Mouse (Mus musculus): ENCODE data around the gene Usp28.
"Not testable (repeated sequence)": the region's sequence is repeated elsewhere in the genome, so short reads cannot be mapped to it uniquely, and the experiment has no call there.

Usp28 gene

GRCm38 (mm10) chr9:48984845-48985707 is at the start of gene Usp28:
Gene Usp28, plus strand, starts transcription at chr9:48985375.
- DNase-seq: peak; percentile 99

GRCm38 (mm10) chr9:48942349-48942748 is 42.8 kb upstream of the Usp28 start:
- no peak for DNase-seq

- no peak for DNase-seq
Measured at GRCm38 (mm10) chr9:48947565-48947964, 37.6 kb upstream of the Usp28 start.

DNA sequence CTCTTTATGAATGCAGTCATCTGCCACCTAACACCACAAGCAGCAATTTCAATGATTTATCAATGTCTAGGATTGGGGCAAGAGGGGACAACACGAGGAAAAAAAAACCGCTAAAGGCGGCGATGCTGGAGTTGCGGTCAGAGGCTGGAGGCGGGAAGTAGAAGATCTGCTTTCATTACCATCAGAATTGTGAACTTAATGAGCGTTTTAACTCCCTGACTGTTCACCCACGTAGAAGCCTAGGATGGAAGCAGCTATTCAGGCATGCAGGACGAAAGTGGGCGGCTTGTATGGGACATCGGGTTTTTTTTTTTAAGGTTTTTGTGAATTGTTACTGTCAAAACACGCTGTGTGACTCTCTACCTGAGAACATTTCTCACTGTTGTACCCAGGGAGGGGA is 23.9 kb upstream of the Usp28 start:
- no peak for DNase-seq

GRCm38 (mm10) chr9:48962131-48962530 is 23.0 kb upstream of the Usp28 start:
- no peak for DNase-seq

DNA sequence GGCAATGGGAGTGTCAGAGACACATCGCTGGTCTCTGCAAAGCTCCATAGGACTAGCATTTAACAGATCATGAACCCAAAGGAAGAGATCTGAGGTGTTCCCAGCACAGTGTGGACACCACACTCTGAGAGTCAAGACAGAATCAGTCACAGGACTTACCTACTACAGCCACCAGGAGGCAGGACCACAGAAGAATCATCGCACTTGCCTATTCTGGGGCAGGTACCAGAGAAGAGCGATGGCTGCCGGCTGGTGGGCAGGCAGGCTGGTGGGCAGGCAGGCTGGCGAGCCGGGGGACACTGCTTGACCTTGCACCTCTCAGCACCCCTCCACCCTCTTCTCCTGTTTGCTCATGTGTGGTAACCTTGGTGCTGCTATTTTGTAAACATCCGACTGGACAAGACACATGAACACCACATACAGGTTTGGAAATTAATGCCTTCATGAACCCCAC is 20.6 kb upstream of the Usp28 start, which contains the start of gene Htr3b:
Htr3b (minus strand) TSS at position 404 of the 454 bp plus-strand sequence.
- DNase-seq: no peak

DNA sequence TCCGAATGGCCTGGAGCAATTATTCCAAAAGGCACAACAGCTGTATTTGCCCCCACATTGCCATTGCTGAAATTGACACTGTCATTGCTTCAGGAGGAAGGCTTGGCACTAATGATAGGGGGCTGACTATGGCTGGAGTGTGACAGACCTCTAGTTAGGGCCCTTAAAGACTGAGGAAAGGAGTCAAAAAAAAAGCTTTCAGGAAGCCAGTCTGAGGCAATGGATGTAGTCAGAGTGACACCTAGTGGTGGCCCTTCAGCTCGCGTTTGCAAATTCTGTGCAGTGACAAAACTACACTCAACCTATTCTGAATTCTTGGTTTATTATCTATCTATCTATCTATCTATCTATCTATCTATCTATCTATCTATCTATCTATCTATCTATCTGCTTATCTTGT is 12.7 kb upstream of the Usp28 start:
- DNase-seq: no peak

GRCm38 (mm10) chr9:48976661-48977355 is 8.4 kb upstream of the Usp28 start:
- no peak for DNase-seq

- no peak for DNase-seq
Measured at GRCm38 (mm10) chr9:48980371-48980770, 4.8 kb upstream of the Usp28 start.

GRCm38 (mm10) chr9:48980781-48981180 is 4.4 kb upstream of the Usp28 start:
- no peak for DNase-seq

DNA sequence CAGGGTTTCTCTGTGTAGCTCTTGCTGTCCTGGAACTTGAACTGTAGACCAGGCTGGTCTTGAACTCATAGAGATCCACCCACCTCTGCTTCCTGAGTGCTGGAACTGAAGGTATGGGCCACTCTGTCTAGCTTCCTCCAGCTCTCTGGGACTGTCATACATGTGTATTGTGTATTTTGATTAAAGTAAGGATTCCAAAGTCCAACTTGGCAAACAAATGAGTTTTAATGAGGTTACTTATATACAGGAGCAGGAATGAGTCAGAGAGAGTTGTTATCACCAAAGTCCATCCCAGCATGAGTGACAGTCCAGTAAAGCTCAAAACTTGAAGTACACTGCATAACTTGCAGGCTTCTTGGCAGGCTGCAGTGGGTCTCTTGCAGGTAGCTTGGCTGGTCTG is 3.3 kb upstream of the Usp28 start:
- no peak for DNase-seq

DNA sequence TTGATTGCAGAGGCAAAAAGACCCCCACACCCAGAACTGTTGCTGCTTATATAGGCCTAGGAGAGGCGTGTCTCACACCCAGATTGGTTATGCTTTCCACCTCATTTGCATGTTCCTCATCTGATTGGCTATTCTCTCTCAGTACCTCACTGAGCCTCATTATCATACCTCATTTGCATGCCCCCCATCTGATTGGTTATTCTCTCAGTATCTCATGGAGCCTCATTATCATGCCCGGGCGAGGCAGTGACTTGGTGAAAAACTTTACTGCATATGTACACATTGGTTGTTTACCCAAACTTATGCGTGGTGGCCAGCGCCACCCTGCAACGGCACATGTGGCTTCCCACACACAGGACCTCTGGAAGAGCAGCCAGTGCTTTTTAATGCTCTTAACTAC is 1.4 kb upstream of the Usp28 start:
- not testable (repeated sequence) for DNase-seq

DNA sequence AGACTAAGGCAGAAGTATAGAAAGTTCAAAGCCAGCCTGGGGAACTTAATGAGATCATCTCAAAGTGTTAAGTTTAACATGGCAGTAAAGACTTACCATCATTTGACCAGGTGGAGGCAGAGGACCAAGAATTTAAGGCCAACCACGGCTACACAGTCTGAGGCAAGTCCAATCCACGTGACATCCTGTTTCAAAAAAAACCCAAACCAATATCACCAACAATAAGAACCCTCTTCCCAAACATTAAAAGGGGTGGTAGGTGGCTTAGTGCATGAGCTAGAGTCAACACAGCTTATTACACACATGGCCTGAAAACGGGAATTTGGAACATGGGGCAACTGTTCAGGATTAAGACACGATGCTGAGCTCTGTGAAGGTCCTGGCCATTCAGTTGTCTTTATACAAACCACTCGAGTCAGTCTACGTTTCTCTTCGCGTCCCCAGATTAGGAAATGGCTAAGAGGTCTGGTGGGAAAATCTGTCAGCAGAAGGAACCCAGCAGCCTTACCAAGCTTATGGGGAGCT is 793 bp upstream of the Usp28 start:
- DNase-seq: no peak

GRCm38 (mm10) chr9:48985708-48986088 is 523 bp downstream of the Usp28 start:
- no peak for DNase-seq

- no peak for DNase-seq
Measured at GRCm38 (mm10) chr9:48986616-48987141, 1.5 kb downstream of the Usp28 start.

GRCm38 (mm10) chr9:48987201-48988101 is 2.3 kb downstream of the Usp28 start:
- DNase-seq: no peak

GRCm38 (mm10) chr9:48991671-48992070 is 6.5 kb downstream of the Usp28 start:
- no peak for DNase-seq

GRCm38 (mm10) chr9:48994779-48995178 is 9.6 kb downstream of the Usp28 start:
- no peak for DNase-seq

DNA sequence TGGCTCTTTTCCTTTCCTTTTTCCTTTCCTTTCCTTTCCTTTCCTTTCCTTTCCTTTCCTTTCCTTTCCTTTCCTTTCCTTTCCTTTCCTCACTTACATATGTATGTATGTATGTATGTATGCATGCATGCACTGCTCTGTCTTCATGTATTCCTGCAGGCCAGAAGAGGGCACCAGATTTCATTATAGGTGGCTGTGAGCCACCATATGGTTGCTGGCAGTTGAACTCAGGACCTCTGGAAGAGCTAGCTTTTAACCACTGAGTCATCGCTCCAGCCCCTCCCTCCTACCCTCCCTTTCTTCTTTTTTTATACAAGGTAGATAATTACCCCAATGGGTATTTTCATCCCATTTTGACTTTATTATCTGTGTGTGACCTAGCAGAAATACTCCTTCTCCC is 10.6 kb downstream of the Usp28 start:
- no peak for DNase-seq

DNA sequence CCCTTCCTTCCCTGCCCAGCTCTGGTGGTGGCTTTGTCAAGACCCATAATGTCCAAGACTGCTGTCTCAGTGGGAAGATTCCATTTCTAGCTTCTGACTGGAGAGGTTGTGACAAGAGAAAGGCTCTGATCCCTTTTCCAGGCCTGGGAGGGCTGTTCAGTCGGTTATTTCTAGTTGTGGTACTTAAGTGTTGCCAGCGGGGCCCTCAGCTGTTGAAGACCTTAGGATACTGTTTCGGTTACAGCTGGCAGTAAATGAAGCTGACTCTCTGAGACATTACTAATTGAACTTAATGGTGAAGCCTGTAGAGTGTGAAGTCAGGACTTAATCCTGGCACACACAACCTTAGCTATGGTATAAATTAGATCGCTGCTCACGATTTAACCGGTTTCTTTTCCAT is 14.1 kb downstream of the Usp28 start:
- no peak for DNase-seq

- DNase-seq: no peak
Measured at GRCm38 (mm10) chr9:49015824-49016223, 30.6 kb downstream of the Usp28 start.

DNA sequence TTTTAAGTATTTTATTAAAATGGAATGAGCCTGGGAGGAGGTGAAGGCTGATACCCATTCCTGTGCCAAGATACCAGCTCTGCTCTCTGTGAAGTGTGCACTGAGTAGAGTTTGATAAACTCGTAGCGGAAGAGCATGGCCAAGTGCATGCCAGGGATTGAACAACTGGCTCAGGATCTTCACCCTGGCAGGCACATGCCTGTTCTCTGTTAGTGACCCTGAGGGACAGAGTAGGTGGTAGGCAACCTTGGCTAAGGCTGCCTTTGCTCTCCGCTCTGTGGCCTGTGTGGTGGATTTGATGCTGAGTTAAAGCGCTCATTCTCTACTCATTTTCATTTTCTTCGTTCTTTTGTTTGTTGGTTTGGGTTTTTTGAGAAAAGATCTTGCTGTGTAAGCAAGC is 36.1 kb downstream of the Usp28 start:
- no peak for DNase-seq

GRCm38 (mm10) chr9:49023956-49024355 is 38.8 kb downstream of the Usp28 start:
- DNase-seq: no peak
